Mouse (Mus musculus) liver, postnatal 0 days (tissue): Measurements from ENCODE around the gene Bmx.

Experiments
- CTCF ChIP-seq: sonication (generic); IDR thresholded peaks from 2 replicates; pipeline ENCODE4 v1.5.1; 2016; ENCODE audit warnings: antibody characterized with exemption, low read depth
- EP300 ChIP-seq: IDR thresholded peaks from 2 replicates; pipeline ENCODE4 v1.6.1; 2016; ENCODE audit warnings: antibody characterized with exemption, low read depth, mild to moderate bottlenecking

DNA sequence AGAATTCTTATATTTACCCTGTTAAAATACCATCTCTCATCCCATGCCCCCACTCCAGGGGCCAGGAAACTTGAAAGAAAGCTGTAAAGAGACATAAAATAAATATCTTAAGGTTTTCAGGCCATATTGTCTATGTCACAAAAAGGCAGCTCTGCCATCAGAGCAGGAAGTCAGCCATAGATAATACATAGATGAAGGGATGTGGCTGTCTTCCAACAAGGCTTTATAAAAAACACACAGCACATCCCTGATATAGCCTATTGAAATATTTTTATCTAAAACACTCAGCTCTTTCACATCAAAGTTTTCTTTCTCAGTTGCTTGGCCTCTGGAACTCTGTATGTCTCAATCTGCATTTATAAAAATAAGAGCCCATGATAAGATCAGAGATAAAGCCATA is 104.4 kb downstream of the Bmx start:
- TF ChIP-seq CTCF (no peak), EP300 (no peak)
